Mouse (Mus musculus): ENCODE measurements around the gene Ticam1. TPM values are rescaled to one million over a fixed set of nuclear protein-coding genes. Genes with fewer than 3 reads are reported as not detected.

Gene Ticam1
- total RNA-seq, 2 experiments from 2014 or later: 11.6 to 12.7 TPM

GRCm38 (mm10) chr17:56233818-56234469 is 42.6 kb downstream of the Ticam1 start:
- DNase-seq: peak; percentile 46 to 62
- intact Hi-C loops (cut with DNase I): no loop called here

GRCm38 (mm10) chr17:56233389-56233788 is 43.2 kb downstream of the Ticam1 start:
- intact Hi-C loops (cut with DNase I): no loop called here
- no peak for DNase-seq

- intact Hi-C loops (cut with DNase I): no loop called here
- DNase-seq: no peak
Observed at GRCm38 (mm10) chr17:56229943-56230342, 46.6 kb downstream of the Ticam1 start.

- no peak for DNase-seq
- intact Hi-C loops (cut with DNase I): no loop called here
Observed at GRCm38 (mm10) chr17:56226566-56226965, 50.0 kb downstream of the Ticam1 start.

- no peak for DNase-seq
- intact Hi-C loops (cut with DNase I): no loop called here
Observed at GRCm38 (mm10) chr17:56224916-56225315, 51.7 kb downstream of the Ticam1 start.

- intact Hi-C loops (cut with DNase I): loop anchor here (2.0 kb wide), 2 partner anchors 23 to 31 kb away; no protein-coding TSS in a partner anchor
- DNase-seq: peak; percentile 84
Observed at GRCm38 (mm10) chr17:56219805-56220204, 56.8 kb downstream of the Ticam1 start.

Small RNA genes lying within 50 kb of the gene (microRNA-seq; reads per million reads assigned to microRNA genes)
- 2.4 to 4.5 reads per million in 2 experiments for gene Mir7b

Other genes with a start within 250 kb of the Ticam1 start
- gene Sh3gl1, start 240.2 kb downstream of the Ticam1 start, total RNA-seq (2021): 10 to 100 TPM; 32.0 to 33.9 TPM
- 1 to 10 TPM; 5.2 to 6.3 TPM for gene Chaf1a, start 236.3 kb downstream of the Ticam1 start, total RNA-seq (2021)
- 10 to 100 TPM; 50.9 to 57.4 TPM for gene Ubxn6, start 201.8 kb downstream of the Ticam1 start, total RNA-seq (2021)
- gene Hdgfl2, start 197.2 kb downstream of the Ticam1 start, total RNA-seq (2021): 10 to 100 TPM; 38.9 to 42.2 TPM
- 100 to 1,000 TPM in 1 of 2 experiments, 10 to 100 TPM in 1; 80.9 to 155 TPM for gene Plin4, start 167.0 kb downstream of the Ticam1 start, total RNA-seq (2021)
- 100 to 1,000 TPM; 126 to 166 TPM for gene Plin5, start 159.2 kb downstream of the Ticam1 start, total RNA-seq (2021)
- gene Lrg1, start 154.8 kb downstream of the Ticam1 start, total RNA-seq (2021): 10 to 100 TPM; 12.6 to 25.2 TPM
- gene Sema6b, start 136.4 kb downstream of the Ticam1 start, total RNA-seq (2021): 10 to 100 TPM; 11.3 to 13.7 TPM
- 1 to 10 TPM; 5.8 to 8.4 TPM for gene Tnfaip8l1, start 114.3 kb downstream of the Ticam1 start, total RNA-seq (2021)
- 10 to 100 TPM; 36.6 to 40.3 TPM for gene Mydgf, start 92.9 kb downstream of the Ticam1 start, total RNA-seq (2021)
- 10 to 100 TPM; 29.1 to 33.3 TPM for gene Dpp9, start 57.9 kb downstream of the Ticam1 start, total RNA-seq (2021)
- 10 to 100 TPM; 81.5 to 94.9 TPM for gene Fem1a, start 20.0 kb downstream of the Ticam1 start, total RNA-seq (2021)
- gene Plin3, start 16.1 kb upstream of the Ticam1 start, total RNA-seq (2021): 10 to 100 TPM; 67.0 to 81.9 TPM
- not detected for gene Arrdc5, start 23.5 kb upstream of the Ticam1 start, total RNA-seq (2021)
- 10 to 100 TPM; 21.6 to 23.3 TPM for gene Uhrf1, start 26.5 kb upstream of the Ticam1 start, total RNA-seq (2021)
- gene Kdm4b, start 49.3 kb upstream of the Ticam1 start, total RNA-seq (2021): 10 to 100 TPM; 42.4 to 44.9 TPM
- gene Ptprs, start 199.7 kb upstream of the Ticam1 start, total RNA-seq (2021): 10 to 100 TPM; 87.3 to 92.3 TPM
- not detected for gene Znrf4, start 235.6 kb upstream of the Ticam1 start, total RNA-seq (2021)

Data from heart, postnatal 10 days (tissue).